Mouse (Mus musculus): Measurements from ENCODE around the gene 6430571L13Rik.
"Not testable (repeated sequence)": the region's sequence is repeated elsewhere in the genome, so short reads cannot be mapped to it uniquely, and the experiment has no call there.

The 6430571L13Rik gene

GRCm38 (mm10) chr9:107340267-107340859 lies at the start of gene 6430571L13Rik:
Gene 6430571L13Rik (plus strand): TSS chr9:107340602.
- DNase-seq: peak; percentile 94

GRCm38 (mm10) chr9:107290897-107291296 lies 49.5 kb upstream of the 6430571L13Rik start:
- DNase-seq: peak; percentile 82

- DNase-seq: peak; percentile 58
Measured at GRCm38 (mm10) chr9:107294249-107294648, 46.2 kb upstream of the 6430571L13Rik start.

GRCm38 (mm10) chr9:107295616-107296015 lies 44.8 kb upstream of the 6430571L13Rik start:
- no peak for DNase-seq

- no peak for DNase-seq
Measured at GRCm38 (mm10) chr9:107296016-107296040, 44.6 kb upstream of the 6430571L13Rik start, which contains the start of gene Cish. Gene Cish (plus strand): TSS chr9:107296026.

- no peak for DNase-seq
Measured at GRCm38 (mm10) chr9:107296041-107296440, 44.4 kb upstream of the 6430571L13Rik start.

GRCm38 (mm10) chr9:107296501-107296965 lies 43.9 kb upstream of the 6430571L13Rik start:
- DNase-seq: peak; percentile 88

GRCm38 (mm10) chr9:107297059-107297458 lies 43.3 kb upstream of the 6430571L13Rik start:
- DNase-seq: no peak

GRCm38 (mm10) chr9:107297658-107298057 lies 42.7 kb upstream of the 6430571L13Rik start:
- DNase-seq: no peak

GRCm38 (mm10) chr9:107298059-107298780 lies 42.2 kb upstream of the 6430571L13Rik start:
- no peak for DNase-seq

GRCm38 (mm10) chr9:107298876-107299275 lies 41.5 kb upstream of the 6430571L13Rik start:
- DNase-seq: no peak

- no peak for DNase-seq
Measured at GRCm38 (mm10) chr9:107299783-107300182, 40.6 kb upstream of the 6430571L13Rik start.

- no peak for DNase-seq
Measured at GRCm38 (mm10) chr9:107300224-107300973, 40.0 kb upstream of the 6430571L13Rik start.

- no peak for DNase-seq
Measured at GRCm38 (mm10) chr9:107301554-107302331, 38.7 kb upstream of the 6430571L13Rik start.

GRCm38 (mm10) chr9:107302592-107302991 lies 37.8 kb upstream of the 6430571L13Rik start:
- DNase-seq: no peak

GRCm38 (mm10) chr9:107303121-107303820 lies 37.1 kb upstream of the 6430571L13Rik start:
- no peak for DNase-seq

GRCm38 (mm10) chr9:107303900-107304299 lies 36.5 kb upstream of the 6430571L13Rik start:
- DNase-seq: no peak

GRCm38 (mm10) chr9:107304383-107304782 lies 36.0 kb upstream of the 6430571L13Rik start:
- DNase-seq: no peak

GRCm38 (mm10) chr9:107305012-107305411 lies 35.4 kb upstream of the 6430571L13Rik start:
- no peak for DNase-seq

GRCm38 (mm10) chr9:107305601-107306542 lies 34.5 kb upstream of the 6430571L13Rik start:
- DNase-seq: no peak

- not testable (repeated sequence) for DNase-seq
Measured at GRCm38 (mm10) chr9:107306673-107307072, 33.7 kb upstream of the 6430571L13Rik start.

Measured in cerebellum, adult 11 months (tissue).